Mouse (Mus musculus): ENCODE measurements around the gene 4930518I15Rik. TPM values are rescaled to one million over a fixed set of nuclear protein-coding genes. Genes with fewer than 3 reads are reported as not detected.

The 4930518I15Rik gene
- total RNA-seq (2023), result 5.5 and 6.5 TPM in 2 replicates

GRCm38 (mm10) chr2:156857835-156858234 lies at the start of gene 4930518I15Rik:
4930518I15Rik (minus strand) TSS chr2:156857946.

GRCm38 (mm10) chr2:156887017-156887416 lies 29.3 kb upstream of the 4930518I15Rik start, which contains the start of gene Sla2:
Sla2 (minus strand) TSS chr2:156887192.

GRCm38 (mm10) chr2:156862772-156863486 lies 5.2 kb upstream of the 4930518I15Rik start, which contains the start of gene Rab5if:
Rab5if (plus strand) TSS chr2:156863128.

GRCm38 (mm10) chr2:156839319-156840191 lies 18.2 kb downstream of the 4930518I15Rik start, which contains the start of gene Tgif2:
Tgif2 (plus strand) TSS chr2:156840007.

Other genes starting within 250 kb of the 4930518I15Rik start
- 81.2 and 94.7 TPM in 2 replicates for gene Dlgap4, start 244.2 kb downstream of the 4930518I15Rik start, total RNA-seq (2023)
- 0.98 TPM in 1 of 2 replicates, not detected in the other for gene Myl9, start 82.5 kb downstream of the 4930518I15Rik start, total RNA-seq (2023)
- gene Tgif2, start 17.9 kb downstream of the 4930518I15Rik start, total RNA-seq (2023), result 39.8 and 56.8 TPM in 2 replicates
- 363 and 381 TPM in 2 replicates for gene Rab5if, start 5.2 kb upstream of the 4930518I15Rik start, total RNA-seq (2023)
- 0.16 and 0.34 TPM in 2 replicates for gene Sla2, start 29.2 kb upstream of the 4930518I15Rik start, total RNA-seq (2023)
- gene Ndrg3, start 134.1 kb upstream of the 4930518I15Rik start, total RNA-seq (2023), result 10.2 and 12.2 TPM in 2 replicates
- gene Dsn1, start 149.2 kb upstream of the 4930518I15Rik start, total RNA-seq (2023), result 22.6 and 28.7 TPM in 2 replicates
- 1.8 and 3.3 TPM in 2 replicates for gene Soga1, start 221.3 kb upstream of the 4930518I15Rik start, total RNA-seq (2023)
- not detected in 2 replicates for gene Tldc2, start 229.1 kb upstream of the 4930518I15Rik start, total RNA-seq (2023)

Measured in neutrophil, adult 65 days (primary cell).